Mouse (Mus musculus) heart, postnatal 14 days (tissue): Measurements from ENCODE around the gene Sncb. TPM values are rescaled to one million over a fixed set of nuclear protein-coding genes. Genes with fewer than 3 reads are reported as not detected.
"Not testable (repeated sequence)": the region's sequence is repeated elsewhere in the genome, so short reads cannot be mapped to it uniquely, and the experiment has no call there.

ENCODE experiments used
- DNase-seq, 2 experiments: peaks; one replicate each; pipeline ENCODE4 v3.0.0; 2021 to 2022
- intact Hi-C: fragments of 180-260 bp; cut with DNase I; formaldehyde crosslinking; loops from one replicate; pipeline ENCODE4 v1.15.1; 2025
- total RNA-seq, 2 experiments: library from RNA; stranded (reverse); gene quantifications; 2 replicates each; pipeline ENCODE4 v1.2.3; 2021

The Sncb gene
- total RNA-seq, 2 experiments from 2014 or later, result not detected

DNA sequence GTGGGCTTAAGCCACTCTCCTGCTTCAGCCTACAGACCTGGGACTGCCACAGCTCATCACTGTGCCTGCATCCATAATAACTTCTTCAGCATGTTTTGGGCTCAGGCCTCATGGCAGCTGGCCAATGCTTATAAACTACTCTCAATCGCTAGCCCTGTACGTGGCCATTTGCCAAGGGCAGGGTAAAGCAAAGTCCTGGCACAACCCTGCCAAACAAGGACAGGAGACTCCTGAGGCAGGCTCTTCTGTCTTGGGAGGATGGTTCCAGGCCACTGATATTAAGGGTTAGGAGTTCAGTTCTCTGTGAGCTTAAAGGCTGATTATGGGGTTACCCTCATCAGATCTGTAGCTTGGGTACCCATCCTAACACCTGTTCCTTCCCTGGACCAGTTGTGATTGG lies 21.2 kb upstream of the Sncb start:
- DNase-seq, intact Hi-C loops: not testable (repeated sequence)

DNA sequence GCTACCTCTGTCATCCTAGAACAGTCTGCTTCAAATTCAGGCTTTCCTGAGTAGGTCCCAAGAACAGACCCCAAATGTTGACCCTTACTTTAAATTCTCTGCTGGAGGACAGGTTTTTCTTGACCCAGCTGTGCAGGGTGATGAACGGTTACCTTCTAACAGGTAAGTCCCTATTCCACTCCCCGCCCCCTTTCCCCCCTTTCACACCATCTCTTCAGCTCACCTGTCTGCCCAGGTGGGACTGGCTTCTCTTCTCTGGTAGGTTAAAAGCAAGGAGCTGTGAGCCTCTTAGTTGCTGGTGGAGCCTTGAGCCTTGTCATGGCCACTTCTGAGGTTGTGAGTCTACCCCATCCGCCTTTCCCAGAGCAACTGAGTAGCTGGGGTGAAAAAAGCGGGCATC lies 17.3 kb upstream of the Sncb start, which contains the start of gene Eif4e1b:
Gene Eif4e1b, plus strand, starts transcription at position 301 of the 400 bp plus-strand sequence.
- intact Hi-C loops, result no loop called here
- DNase-seq, result no peak

DNA sequence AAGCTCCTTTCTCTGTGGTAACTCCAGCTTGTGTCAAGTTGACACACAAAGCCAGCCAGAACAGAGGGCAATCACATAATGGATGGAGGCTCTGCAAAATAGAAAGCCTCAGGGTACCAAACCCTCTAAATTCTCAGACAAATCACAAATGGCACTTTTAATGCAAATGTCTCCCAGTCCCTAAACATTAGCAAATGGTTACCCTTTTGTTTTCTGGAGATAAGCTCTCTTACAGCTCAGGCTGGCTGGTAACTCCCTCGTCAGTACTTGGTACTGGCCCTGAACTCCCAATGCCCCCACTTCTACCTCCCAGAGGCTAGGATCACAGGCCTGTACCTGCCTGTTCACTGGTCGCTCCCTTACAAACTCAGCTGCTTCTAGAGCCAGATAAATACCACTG lies 16.8 kb upstream of the Sncb start:
- no peak for DNase-seq

DNA sequence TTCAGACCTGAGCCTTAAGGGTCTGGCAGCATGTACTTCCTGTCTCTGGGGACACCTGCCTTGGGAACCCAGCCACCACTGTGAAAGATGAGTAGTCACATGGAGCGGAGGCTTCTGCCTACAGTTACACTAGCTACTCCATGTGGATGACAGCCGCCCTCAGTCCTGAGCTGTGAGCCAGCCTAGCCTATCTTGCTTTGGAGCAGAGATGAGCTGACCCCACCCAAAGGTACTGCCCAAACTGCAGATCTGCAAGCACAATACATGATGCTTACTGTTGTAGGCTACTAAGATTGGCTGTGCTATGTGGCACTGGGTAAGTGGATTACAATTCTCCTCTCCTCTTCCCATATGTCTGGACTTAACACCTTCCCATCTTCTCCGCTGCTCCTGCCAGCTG lies 14.7 kb upstream of the Sncb start:
- no peak for DNase-seq
- intact Hi-C loops, result no loop called here

More for the DNA sequence above, 16.8 kb upstream of the Sncb start:
- intact Hi-C loops, result no loop called here

DNA sequence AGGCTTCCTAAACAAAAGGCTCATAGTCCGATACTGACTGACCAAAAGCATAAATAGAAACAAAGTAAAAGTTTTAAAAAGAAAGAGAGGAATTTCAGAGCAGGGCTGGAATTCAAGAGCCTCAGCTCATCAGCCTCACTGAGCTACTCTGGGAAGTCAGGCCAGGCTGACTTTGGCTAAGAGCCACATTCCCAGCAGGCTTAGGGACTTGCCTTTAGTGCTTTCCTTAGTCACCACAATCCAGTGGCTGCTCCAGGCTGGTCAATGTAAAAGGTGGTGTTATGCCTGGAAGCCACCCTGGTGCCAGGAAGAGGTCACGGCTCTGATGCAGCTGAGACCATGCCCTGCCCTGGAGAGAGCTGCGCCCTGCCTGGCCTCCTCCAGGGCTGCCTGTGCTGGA lies 14.2 kb upstream of the Sncb start:
- intact Hi-C loops, result no loop called here
- DNase-seq, result peak in 1 of 2 experiments; percentile 46

DNA sequence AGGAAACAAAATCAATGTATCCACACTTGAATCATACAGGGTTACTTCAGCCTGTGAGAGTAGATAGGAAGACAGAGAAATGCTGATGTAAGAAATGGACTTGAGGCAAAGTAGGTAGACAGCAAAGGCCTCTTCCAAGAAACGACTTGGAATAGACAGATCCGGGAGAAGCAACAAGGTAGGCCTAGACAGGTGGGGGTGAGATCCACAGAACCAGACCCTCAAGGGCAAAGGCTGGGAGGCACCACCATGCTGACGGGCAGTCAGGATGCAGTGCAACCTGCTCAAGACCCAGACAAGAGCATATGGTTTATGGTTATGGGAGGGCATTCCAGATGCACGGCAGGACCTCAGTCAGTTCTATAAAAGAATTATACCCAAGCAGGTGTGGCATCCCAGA lies 617 bp upstream of the Sncb start:
- DNase-seq, result no peak
- intact Hi-C loops, result no loop called here

DNA sequence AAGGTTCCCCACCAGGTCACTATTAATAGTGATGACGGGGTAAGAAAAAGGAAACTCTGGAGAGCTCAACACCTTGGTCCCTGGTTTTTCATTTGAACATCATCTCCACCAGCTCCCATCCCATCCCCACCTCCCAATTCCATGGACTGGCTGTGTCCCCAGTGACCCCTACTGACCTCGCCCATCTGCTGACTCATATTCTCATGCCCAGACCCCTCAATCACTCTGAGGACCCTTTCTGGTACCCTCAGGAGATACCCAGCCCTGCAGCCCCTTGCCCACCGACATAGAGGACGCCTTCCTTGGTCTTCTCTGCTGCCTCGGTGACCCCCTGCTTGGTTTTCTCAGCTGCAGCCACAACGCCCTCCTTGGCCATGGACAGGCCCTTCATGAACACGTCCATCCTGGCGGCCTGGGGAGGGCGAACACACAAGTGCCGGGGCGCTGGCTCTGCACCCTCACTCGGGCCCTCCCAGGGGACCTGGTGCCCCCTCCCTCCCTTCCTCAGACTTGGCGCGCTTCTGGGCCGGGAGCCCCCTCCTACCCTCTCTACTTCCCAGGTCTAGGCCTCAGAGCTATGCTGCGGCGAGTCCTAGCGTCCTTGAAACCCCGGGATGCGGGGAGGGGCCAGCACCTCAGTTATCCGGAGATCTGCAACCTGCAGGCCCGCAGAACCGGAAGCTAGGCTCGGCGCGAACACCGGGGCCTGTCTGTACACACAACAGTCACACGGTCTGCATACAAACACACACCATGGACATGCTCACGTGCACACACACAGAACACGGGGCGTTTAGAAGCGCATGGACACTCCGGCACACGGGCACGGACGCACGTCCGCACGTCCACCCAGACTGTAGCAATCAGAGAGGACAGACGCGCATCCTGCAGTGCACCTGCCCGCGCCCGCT lies 859 bp downstream of the Sncb start:
- intact Hi-C loops, result loop anchor here (1.0 kb wide), 1 partner anchor 48 kb away; no protein-coding TSS in a partner anchor

DNA sequence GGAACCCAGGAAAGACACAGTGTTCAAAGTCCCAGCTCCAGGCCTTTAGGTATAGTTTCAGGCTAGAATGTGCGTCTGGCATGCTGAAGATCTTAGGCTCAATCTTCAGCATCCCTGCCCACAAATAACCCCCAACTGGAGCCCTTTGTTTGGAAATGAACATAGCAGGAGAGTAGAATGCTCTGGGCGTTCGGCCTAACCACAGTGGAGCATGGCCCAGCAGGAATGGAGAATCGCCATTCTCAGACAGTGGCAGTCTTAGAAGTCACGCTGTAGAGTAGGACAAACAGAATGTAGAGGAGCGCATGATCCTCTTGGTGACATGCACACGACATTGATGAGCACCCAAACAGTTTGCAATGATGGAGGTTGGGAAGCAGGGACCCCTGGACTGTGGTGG lies 5.5 kb downstream of the Sncb start:
- intact Hi-C loops, result no loop called here
- DNase-seq, result no peak

More for the DNA sequence above, 859 bp downstream of the Sncb start:
- no peak for DNase-seq

DNA sequence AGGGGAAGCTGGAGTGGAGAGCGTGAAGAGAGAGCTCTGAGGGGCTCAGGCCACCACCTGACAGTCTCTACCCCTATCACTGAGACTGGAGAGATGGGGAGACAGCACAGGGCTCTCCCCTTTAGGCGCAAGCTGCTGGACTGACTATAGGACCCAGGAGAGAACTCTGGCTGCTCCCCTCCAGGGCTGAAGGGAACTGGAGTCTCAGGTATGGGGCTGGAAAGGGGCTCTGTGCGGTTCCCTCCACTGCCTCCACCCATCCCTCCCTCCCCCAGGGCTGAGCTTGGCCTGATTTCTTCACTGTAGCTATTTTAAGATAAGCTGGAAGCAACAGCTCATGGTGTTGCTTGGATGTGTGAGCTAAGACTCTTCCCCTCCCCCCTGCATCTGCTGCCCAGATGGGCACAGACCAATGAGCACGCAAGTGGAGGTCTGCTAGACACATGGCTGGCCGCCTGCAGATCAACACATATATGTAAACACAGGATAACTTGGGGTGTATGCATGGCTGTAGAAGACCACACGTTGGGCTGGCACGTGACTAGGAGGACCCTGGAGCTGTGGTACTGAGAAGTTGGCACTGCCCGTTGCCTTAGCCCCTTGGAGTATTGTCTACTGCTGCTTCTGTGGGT lies 6.1 kb downstream of the Sncb start:
- intact Hi-C loops, result no loop called here
- DNase-seq, result no peak

DNA sequence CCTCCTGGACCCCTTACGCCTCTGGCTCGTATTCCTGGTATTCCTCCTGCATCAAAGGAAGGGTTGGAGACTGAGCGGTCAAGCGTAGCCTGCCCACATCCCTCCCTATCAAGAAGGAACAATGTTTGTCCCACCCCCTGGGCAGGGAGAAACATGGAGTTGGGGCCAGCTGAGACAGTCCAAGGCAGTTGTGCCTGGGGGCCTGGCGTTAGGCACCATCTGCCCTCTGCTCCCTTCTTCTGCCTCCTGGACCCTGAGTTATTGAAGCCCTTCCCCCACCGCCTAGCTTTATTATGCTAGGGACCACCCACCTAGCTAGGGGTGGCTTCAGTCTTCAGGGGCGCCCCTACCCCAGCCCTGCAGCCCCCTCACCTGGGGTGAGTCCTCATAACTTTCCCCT lies 6.9 kb downstream of the Sncb start:
- intact Hi-C loops, result no loop called here
- DNase-seq, result no peak

DNA sequence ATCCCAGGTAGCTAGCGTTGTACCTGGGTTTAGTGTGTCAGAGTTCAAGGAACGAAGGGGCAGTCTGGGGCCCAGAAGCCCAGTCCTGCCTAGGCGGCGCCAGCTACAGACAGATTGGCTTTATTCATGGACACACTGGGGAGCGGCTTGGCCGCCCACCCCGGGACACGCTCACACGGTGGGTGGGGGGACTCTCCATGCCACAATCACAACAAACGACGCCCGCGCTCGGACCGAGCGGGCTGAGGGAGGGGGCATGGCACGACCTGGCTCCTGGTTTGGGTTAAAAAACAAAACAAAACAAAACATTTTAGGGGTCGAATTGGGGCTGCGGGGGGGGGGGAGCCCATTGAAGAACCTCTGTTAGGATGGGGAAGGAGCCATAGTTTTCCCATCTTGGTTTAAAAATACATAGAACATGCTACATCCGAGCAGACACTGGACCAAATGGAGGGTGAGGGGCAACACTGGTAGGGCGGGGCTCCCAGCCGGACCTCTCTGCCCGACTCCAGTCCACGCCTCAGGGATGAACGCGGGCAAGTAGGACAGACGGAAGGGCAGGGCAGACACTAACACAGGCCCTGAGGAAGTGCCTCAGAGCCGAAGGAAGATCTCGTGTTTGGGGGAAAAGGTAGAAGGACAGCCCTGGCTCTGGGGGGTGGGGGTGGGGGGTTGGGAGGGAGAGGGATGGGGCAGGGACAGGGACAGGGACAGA lies 7.5 kb downstream of the Sncb start:
- intact Hi-C loops, result no loop called here
- DNase-seq, result no peak

DNA sequence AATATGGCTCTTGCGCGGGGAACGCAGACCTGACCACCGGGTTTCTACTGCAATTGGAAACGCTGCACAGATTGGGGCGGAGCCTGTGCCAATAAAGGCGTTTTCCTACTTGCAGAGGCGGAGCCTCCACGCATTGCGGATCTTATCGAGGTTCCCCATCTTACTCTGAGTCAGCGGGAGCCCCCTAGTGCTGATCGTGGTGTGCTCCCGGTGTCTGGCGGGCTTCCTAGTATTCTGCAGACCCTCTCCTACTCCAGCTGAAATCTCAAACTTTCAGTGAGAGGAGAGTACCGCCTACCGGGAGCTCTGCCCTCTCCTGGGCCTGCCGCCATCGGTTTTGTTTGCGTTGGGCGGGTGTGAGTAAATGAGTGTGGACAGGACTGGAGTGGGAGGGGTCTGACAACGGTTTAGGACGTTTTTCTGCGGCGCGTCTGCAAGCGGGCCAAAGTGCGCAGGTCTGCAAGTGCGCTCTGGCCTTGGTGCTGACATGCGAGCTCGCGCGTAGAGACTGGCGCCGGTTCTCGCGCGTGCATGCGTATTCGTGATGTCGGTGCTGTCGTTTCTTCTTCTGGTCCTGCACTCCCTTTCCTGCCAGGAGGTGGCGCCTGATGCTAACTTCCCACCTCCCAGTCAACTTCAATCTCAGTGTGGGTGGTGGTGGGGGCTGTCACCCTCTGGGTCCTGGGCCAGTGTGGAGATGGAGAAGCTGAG lies 8.2 kb downstream of the Sncb start:
- DNase-seq, result peak; percentile 60 to 79
- intact Hi-C loops, result no loop called here

DNA sequence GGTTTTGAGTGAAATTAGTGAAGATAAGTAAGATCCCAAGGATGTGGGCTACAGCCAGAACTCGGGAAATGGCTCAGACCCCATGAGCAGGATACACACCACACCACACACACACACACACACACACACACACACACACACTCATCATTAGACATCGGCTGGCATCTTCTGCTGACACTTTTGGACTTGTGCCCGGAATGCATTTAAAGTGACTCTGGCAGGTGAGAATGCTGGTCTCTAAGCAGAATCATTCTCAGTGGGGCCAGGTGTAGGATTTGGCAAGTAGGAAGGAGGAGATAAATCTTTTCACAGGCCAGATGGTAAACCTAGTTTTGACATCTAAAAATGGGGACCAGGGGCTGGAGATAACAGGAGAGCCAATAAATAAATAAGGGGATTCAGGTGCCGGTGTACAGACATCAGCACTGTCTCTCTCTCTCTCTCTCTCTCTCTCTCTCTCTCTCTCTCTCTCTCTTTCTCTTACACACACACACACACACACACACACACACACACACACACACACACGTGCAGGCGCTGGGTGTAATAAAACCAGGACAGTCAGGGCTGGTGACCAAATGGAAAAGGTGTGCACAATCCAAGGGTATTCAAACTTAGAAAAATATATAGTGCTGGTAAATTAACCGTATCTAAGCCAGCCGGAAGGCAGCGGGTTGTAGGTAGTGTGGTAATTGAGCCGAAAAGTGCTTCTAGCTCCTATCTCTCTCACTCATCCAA lies 9.1 kb downstream of the Sncb start:
- intact Hi-C loops, result no loop called here
- no peak for DNase-seq

DNA sequence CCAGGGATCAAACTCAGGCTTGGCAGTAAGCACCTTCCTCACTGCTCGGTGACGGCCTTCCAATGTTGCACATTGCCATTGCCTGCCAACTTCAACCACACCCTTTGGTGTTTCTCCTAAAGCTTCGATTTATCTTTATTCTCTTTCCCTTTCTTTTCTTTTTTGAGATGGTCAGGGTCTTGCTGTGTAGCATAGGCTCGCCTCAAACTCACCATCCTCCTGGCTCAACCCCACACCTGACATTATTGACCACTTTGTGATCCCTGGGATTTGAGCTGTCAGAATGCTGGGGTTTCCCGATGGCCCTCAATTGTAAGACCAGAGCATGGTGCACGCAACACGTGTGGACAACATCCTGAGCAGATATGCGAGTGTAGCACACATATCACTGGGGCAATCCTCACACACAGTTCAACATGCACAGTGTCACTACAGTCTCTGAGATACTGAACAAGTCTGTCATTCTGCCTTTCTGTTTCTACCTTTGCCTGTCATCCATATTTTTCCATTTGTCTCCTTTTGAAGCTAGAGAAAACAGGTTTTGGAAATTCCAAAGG lies 10.2 kb downstream of the Sncb start:
- no peak for DNase-seq
- intact Hi-C loops, result no loop called here

DNA sequence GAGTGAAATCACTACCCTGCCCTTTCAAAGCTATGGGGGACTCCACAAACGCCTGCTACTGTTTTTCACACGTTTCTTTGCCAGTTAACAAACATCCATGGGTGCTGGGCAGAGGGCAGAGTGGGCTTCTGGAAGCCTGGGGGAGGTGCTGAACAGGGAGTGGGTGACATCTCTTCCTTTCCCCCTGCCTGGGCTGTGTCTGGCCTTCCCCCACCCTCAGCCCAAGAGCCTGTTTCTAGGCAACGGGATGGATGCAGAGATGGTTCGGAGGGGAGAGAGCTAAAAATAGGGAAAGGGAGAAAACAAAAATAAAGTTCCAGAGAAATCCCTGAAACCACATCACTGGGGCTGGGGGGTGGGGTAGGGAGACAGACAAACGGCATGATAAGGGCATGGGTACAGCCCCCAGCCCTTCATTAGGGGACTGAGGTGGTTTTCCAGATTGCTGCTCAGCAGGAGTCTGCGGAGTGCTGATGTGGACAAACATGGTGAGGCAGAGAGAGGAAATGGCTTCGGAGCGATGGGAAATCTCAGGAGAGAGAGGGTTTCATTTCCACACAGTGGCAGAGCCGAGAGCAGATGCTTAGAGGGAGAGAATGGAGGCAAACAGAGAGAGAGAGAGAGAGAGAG lies 11.1 kb downstream of the Sncb start:
- intact Hi-C loops, result no loop called here
- DNase-seq, result no peak

DNA sequence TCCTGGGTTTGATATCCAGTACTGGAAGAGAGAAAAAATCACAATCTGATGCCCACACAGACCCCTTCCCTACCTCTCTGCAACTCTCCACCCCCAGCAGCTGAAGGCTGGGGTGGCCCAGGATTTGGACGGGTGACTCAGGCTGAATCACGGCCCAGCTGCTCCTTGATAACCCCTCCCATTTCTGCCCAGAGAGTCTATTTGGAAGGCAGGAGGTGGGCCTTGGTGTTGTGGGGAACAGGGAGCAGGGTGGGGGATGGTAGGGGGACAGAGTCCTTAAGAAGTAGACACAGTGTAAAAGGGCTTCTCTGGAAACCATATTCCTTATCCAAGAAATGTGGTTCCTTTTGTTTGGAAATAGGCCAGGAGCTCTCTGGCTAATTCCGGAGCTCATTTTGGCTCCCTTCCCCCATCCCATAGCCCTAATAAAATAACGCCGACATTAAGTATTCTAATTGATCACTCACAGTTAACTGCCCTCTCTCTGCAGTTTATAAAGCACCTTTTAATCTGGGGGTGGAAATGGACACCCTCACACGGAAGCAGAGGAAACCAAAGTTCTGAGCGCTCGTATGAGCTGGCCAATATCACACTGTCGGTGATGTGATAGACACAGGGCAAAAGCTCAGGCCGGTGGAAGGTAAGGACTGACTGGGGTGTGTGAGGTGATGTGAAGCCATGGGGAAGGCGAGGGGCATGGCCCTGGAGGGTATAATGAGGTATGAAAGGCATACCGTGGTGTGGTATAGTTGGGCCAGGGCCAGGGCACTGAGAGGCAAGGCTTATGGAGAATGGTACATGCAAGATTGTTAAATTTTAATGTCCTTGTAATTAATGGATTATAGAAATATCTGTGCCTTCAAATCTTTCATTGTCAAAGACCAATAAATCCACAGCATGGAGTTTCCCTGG lies 12.0 kb downstream of the Sncb start:
- intact Hi-C loops, result no loop called here
- DNase-seq, result no peak

DNA sequence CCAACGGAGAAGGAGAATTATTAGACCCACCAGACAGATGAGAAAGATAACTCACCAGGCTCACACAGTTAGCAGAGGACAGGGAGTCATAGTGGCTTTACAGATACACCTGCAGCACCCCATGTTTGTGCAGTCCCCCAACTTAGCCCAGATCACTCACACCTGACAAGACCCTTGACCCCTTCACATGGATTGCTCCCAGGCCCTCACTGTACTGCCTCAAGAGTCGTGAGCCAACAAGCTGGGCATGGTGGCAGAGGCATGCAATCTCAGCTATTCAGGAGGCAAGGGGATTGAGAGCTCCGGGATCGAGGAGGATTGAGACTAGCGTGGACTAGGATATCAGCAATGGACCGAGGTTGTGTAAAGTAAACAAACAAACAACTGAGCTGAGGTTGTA lies 12.7 kb downstream of the Sncb start:
- no peak for DNase-seq
- intact Hi-C loops, result no loop called here

DNA sequence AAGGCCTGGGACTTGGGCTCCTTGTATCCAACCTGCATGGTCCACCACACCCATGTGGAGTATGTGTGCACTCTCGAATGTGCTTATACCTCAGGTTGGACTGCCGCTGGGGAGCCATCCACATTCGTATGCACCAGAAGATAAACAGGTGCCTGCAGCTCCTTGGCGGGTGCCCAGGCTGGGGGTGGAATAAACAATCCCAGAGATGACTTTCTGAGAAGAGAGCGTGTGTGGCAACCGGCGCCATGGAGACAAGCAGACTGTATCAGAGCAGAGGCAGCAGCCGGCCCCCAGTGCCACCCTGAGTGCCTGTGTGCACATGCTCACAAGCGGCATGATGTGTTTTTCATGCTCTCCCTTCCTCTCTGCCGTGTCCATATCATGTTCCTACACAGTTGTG lies 13.7 kb downstream of the Sncb start:
- DNase-seq, result no peak
- intact Hi-C loops, result no loop called here
